Mouse (Mus musculus) C2C12 (cell line): ENCODE data around the gene Echdc3.

Experiments
- CEBPB ChIP-seq: IDR thresholded peaks from one replicate; pipeline ENCODE4 v1.6.1; 2011; ENCODE audit warnings: low read depth, mild to moderate bottlenecking, control low read depth, moderate library complexity
- CTCF ChIP-seq: IDR thresholded peaks from one replicate; pipeline ENCODE4 v1.5.1; 2011; ENCODE audit not compliant: control insufficient read depth, insufficient read depth, insufficient read length

- TF ChIP-seq CTCF: no peak
- TF ChIP-seq CEBPB: no peak
Observed at GRCm38 (mm10) chr2:6196363-6196973, 16.4 kb downstream of the Echdc3 start.
